Mouse (Mus musculus): Measurements from ENCODE around the gene Fzd4. TPM values are rescaled to one million over a fixed set of nuclear protein-coding genes. Genes with fewer than 3 reads are reported as not detected.

Fzd4 gene
- polyA plus RNA-seq (2015; fragmentation: Nextera tagmentation; extraction: Ambion mirVana) = 7.5 and 8.1 TPM in 2 replicates

DNA sequence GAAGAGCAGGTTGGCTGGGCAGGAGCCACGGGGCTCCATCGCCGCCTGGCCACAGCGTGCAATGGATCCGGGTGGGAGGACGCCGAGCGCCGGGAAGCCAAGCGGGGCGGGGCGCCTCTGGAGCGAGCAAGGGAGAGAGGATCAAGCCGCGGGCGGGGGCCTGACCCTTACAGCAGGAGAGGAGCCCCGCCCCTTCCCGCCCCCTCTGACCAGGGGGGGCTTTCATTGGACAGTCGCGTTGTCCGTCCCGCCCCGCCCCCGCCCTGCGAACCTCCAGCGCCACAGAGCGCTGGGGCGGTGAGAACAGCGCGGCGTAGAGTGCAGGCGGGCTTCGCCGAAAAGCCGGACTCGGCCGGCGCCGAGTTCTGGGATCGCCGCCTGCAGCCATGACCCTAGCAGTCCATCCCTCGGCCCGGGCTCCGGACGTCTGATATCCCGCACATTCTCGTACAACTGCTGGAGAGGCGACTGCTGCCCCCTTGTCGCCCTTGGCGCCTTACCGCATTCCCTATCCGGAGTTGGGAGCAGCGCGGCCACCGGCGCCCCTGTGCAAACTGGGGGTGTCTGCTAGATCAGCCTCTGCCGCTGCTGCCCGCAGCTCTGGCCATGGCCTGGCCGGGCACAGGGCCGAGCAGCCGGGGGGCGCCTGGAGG, at the start of gene Fzd4, which contains the start of gene Tmem135:
Gene Fzd4, plus strand, starts transcription at position 275 of the 653 bp plus-strand sequence.
Gene Tmem135, minus strand, starts transcription at position 142 of the 653 bp plus-strand sequence.
- no peaks in the 10 kb centered on the region for H3K36me3 ChIP-seq (ENCODE audit: control insufficient read depth, insufficient read depth, low read length)
- peak within 1 kb of the TSS; percentile 90 for H3K4me2 ChIP-seq (replicated peaks; ENCODE audit: low read depth)
- under 1% methylated on average over 48 of the region's 62 CpGs for WGBS
- no peak for TF ChIP-seq EP300 (optimal IDR thresholded peaks at IDR 0.05)
- TF ChIP-seq CTCF (IDR thresholded peaks at IDR 0.05; ENCODE audit: low read depth) = 0 out of 2 replicates have a peak, but pooled peaks have one; percentile 32
- ATAC-seq (ENCODE audit: low FRiP score, low TSS enrichment) (peak; percentile 98), DNase-seq (ENCODE audit: low spot score) (peak; percentile 99)
- peak within 1 kb of the TSS; percentile 97 for H3K27ac ChIP-seq (replicated peaks)
- H3K4me1 ChIP-seq (replicated peaks; ENCODE audit: control insufficient read depth, insufficient read depth) = no peaks in the 10 kb centered on the region
- no peaks in the 10 kb centered on the region for H3K27me3 ChIP-seq (ENCODE audit: control insufficient read depth, insufficient read depth, low read length)
- no peaks in the 10 kb centered on the region for H3K9me3 ChIP-seq (ENCODE audit: control insufficient read depth, low read length)
- H3K9ac ChIP-seq (ENCODE audit: low read length) = peak within 1 kb of the TSS; percentile 97
- H3K4me3 ChIP-seq (ENCODE audit: low read depth, low read length) = peak within 1 kb of the TSS; percentile 96

DNA sequence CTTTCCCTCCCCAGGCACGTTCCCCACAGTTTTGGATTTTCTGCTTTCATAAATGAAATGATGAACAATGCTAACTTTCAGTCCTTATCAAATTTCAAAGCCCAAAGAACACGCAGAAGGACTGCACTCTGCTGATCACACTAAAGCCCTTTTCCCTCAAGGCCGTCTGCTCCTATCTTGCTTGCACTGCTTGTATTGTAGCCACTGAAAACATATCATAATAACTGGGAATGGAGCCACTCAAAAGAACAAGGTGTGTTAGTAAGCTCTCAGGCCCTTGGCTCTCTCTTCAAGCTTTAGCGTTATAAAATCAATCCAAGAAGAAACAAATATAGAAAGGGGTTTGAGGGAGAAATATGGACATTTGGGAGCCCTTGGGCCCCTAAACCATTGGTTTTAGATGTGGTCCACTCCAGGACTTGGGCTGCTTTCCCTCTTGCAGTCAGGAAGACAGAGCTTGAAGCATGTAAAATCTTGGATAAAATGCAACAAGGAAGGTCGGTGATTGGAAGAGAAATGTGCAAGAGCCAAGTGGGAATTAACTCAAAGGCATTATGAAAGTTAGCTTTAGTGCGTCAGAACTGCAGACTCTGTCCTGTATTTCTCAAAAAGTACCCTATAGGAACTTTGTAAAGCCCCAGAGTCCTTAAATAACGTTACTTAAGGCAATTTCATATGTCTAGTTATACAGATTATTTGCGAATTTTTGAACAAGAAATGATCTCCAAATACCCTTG, 48.5 kb upstream of the Fzd4 start:
- Histone ChIP-seq H3K27ac (replicated peaks) (no peak overlapping the region), H3K27me3 (ENCODE audit: control insufficient read depth, insufficient read depth, low read length) (no peaks in the 10 kb centered on the region), H3K4me1 (replicated peaks; ENCODE audit: control insufficient read depth, insufficient read depth) (no peaks in the 10 kb centered on the region), H3K9ac (ENCODE audit: low read length) (no peak overlapping the region), H3K36me3 (ENCODE audit: control insufficient read depth, insufficient read depth, low read length) (no peaks in the 10 kb centered on the region), H3K4me3 (ENCODE audit: low read depth, low read length) (no peak overlapping the region), H3K9me3 (ENCODE audit: control insufficient read depth, low read length) (no peaks in the 10 kb centered on the region), H3K4me2 (replicated peaks; ENCODE audit: low read depth) (no peak overlapping the region)
- DNase-seq (ENCODE audit: low spot score) (no peak), ATAC-seq (ENCODE audit: low FRiP score, low TSS enrichment) (no peak)
- TF ChIP-seq EP300 (optimal IDR thresholded peaks at IDR 0.05) (no peak), CTCF (IDR thresholded peaks at IDR 0.05; ENCODE audit: low read depth) (no peak)
- WGBS = 48% methylated on average over 8 of the region's 8 CpGs

DNA sequence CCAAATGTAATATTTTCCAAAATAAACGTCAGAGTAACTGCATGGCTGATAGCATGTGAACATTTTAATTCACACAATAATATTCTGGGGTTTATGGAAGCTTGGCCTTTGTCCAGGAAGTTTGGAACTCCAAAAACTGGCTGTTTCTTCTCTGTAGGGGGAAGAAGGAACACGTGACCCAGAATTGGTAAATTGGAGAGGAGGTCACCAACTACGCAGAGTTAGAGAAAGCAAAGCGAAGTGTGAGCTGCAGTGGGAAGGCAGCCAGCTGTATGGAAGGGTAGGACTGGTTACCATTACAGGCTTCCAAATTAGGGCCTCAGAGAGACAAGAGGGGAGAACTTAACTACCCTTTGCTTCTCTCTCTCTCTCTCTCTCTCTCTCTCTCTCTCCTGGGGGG, 47.8 kb upstream of the Fzd4 start:
- H3K9ac ChIP-seq (ENCODE audit: low read length) = no peak overlapping the region
- H3K9me3 ChIP-seq (ENCODE audit: control insufficient read depth, low read length) = no peaks in the 10 kb centered on the region
- no peak for TF ChIP-seq EP300 (optimal IDR thresholded peaks at IDR 0.05)
- ATAC-seq (ENCODE audit: low FRiP score, low TSS enrichment) = no peak
- no peaks in the 10 kb centered on the region for H3K27me3 ChIP-seq (ENCODE audit: control insufficient read depth, insufficient read depth, low read length)
- no peaks in the 10 kb centered on the region for H3K36me3 ChIP-seq (ENCODE audit: control insufficient read depth, insufficient read depth, low read length)
- DNase-seq (ENCODE audit: low spot score) = no peak
- H3K4me1 ChIP-seq (replicated peaks; ENCODE audit: control insufficient read depth, insufficient read depth) = no peaks in the 10 kb centered on the region
- H3K4me3 ChIP-seq (ENCODE audit: low read depth, low read length) = no peak overlapping the region
- no peak overlapping the region for H3K27ac ChIP-seq (replicated peaks)
- 36% methylated on average over 4 of the region's 4 CpGs for WGBS
- no peak overlapping the region; the same call in 1 of the 2 replicates for H3K4me2 ChIP-seq (replicated peaks; ENCODE audit: low read depth)

DNA sequence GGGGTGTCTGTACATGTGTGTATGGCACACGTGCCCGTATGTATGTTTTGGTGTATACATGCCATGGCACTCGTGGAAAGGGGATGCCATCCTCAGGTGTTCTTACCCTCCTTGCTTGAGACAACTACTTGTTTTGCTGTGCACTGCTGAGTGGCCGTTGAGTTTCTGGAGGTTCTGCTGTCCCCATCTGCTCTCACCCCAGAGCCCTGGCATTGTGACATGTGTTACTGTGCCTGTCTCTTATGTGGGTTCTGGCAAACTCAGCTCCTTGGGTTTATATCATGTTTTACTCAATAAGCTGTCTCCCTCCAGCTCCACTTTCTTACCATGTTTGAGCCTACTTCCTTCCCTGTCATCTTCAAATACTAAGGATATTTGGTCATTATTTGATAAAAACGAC, 40.2 kb upstream of the Fzd4 start:
- ATAC-seq (ENCODE audit: low FRiP score, low TSS enrichment) (no peak), DNase-seq (ENCODE audit: low spot score) (no peak)
- no peaks in the 10 kb centered on the region for H3K36me3 ChIP-seq (ENCODE audit: control insufficient read depth, insufficient read depth, low read length)
- no peak overlapping the region for H3K4me2 ChIP-seq (replicated peaks; ENCODE audit: low read depth)
- no peak overlapping the region for H3K27ac ChIP-seq (replicated peaks)
- no peaks in the 10 kb centered on the region for H3K9me3 ChIP-seq (ENCODE audit: control insufficient read depth, low read length)
- H3K4me3 ChIP-seq (ENCODE audit: low read depth, low read length) = no peak overlapping the region
- TF ChIP-seq CTCF (IDR thresholded peaks at IDR 0.05; ENCODE audit: low read depth) (no peak), EP300 (optimal IDR thresholded peaks at IDR 0.05) (no peak)
- H3K4me1 ChIP-seq (replicated peaks; ENCODE audit: control insufficient read depth, insufficient read depth) = no peaks in the 10 kb centered on the region
- H3K27me3 ChIP-seq (ENCODE audit: control insufficient read depth, insufficient read depth, low read length) = no peaks in the 10 kb centered on the region
- H3K9ac ChIP-seq (ENCODE audit: low read length) = no peak overlapping the region
- 79% methylated on average over 5 of the region's 5 CpGs for WGBS

DNA sequence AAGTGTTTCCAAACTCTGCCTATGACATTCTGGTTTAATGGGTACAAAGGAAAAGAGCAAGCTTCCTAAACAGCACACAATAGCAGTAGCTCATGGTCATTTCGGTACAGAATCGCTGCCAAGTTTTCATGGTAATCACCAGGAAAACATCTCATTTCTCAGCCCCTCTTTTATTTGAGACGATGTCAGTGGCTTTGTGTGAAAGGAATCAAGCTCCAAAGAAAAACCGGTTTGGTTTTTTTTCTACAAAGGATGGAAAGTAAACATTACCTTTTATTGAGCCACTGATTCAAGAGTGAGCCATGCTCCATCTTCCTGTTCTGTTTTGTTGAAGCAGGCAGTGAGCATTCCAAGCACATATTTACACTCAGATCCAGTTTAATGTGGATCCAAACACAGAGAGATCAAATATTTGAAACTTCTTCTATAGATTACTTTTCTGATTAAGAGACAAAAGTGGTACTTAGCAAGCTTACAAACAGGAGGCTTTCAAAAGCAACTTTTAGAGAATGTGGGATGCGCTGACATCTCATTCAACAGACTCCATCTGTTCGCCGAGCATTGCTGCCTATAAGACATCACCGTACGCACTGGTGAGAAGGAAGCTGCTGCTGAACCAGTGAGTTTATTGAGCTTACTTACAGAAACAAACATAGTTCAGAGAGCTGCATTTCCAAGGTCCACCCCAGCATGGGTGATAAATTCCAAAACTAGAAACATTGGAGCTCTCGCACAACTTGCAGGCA, 38.8 kb upstream of the Fzd4 start:
- Histone ChIP-seq H3K9me3 (ENCODE audit: control insufficient read depth, low read length) (no peaks in the 10 kb centered on the region), H3K4me2 (replicated peaks; ENCODE audit: low read depth) (no peak overlapping the region), H3K9ac (ENCODE audit: low read length) (no peak overlapping the region), H3K27me3 (ENCODE audit: control insufficient read depth, insufficient read depth, low read length) (no peaks in the 10 kb centered on the region), H3K4me3 (ENCODE audit: low read depth, low read length) (no peak overlapping the region), H3K4me1 (replicated peaks; ENCODE audit: control insufficient read depth, insufficient read depth) (no peaks in the 10 kb centered on the region), H3K36me3 (ENCODE audit: control insufficient read depth, insufficient read depth, low read length) (no peaks in the 10 kb centered on the region), H3K27ac (replicated peaks) (no peak overlapping the region; the same call in 1 of the 2 replicates)
- 36% methylated on average over 10 of the region's 10 CpGs for WGBS
- no peak for DNase-seq (ENCODE audit: low spot score)
- ATAC-seq (ENCODE audit: low FRiP score, low TSS enrichment) = peak; percentile 35; the same call in 1 of the 2 replicates
- no peak for TF ChIP-seq CTCF (IDR thresholded peaks at IDR 0.05; ENCODE audit: low read depth)
- TF ChIP-seq EP300 (optimal IDR thresholded peaks at IDR 0.05) = no peak

Data from stomach, postnatal 0 days (tissue).